Mouse (Mus musculus) liver, postnatal 0 days (tissue): Measurements from ENCODE around the gene Gfra1.

Source experiments
- CTCF ChIP-seq: sonication (generic); IDR thresholded peaks from 2 replicates; pipeline ENCODE4 v1.5.1; 2016; ENCODE audit warnings: antibody characterized with exemption, low read depth
- EP300 ChIP-seq: IDR thresholded peaks from 2 replicates; pipeline ENCODE4 v1.6.1; 2016; ENCODE audit warnings: antibody characterized with exemption, low read depth, mild to moderate bottlenecking

GRCm38 (mm10) chr19:58220061-58220831 is 235.5 kb downstream of the Gfra1 start:
- TF ChIP-seq EP300 (no peak), CTCF (no peak)
